Mouse (Mus musculus) CD4-positive helper T cell, adult 2 months (primary cell): ENCODE results near the gene Glud1.
"Not testable (repeated sequence)": the region's sequence is repeated elsewhere in the genome, so short reads cannot be mapped to it uniquely, and the experiment has no call there.

Experiments used
- DNase-seq: peaks from one replicate; pipeline ENCODE4 v3.0.0-alpha.2; 2012; ENCODE audit warnings: low read depth, missing footprints, low spot score

Gene Glud1

GRCm38 (mm10) chr14:34352523-34352922, 42.0 kb downstream of the Glud1 start:
- DNase-seq: no peak

GRCm38 (mm10) chr14:34353326-34353725, 42.8 kb downstream of the Glud1 start:
- no peak for DNase-seq

GRCm38 (mm10) chr14:34354456-34354855, 43.9 kb downstream of the Glud1 start:
- DNase-seq: no peak

- DNase-seq: no peak
These were observed 44.8 kb downstream of the Glud1 start, which contains the start of gene Fam25c for GRCm38 (mm10) chr14:34355301-34355700. TSS of gene Fam25c (minus strand) at chr14:34355433.

GRCm38 (mm10) chr14:34357671-34358455, 47.3 kb downstream of the Glud1 start:
- no peak for DNase-seq

- no peak for DNase-seq
These were observed 49.2 kb downstream of the Glud1 start for GRCm38 (mm10) chr14:34359676-34360244.

- no peak for DNase-seq
These were observed 49.7 kb downstream of the Glud1 start for GRCm38 (mm10) chr14:34360251-34360650.

GRCm38 (mm10) chr14:34362135-34362534, 51.6 kb downstream of the Glud1 start:
- DNase-seq: peak; percentile 17

- DNase-seq: peak; percentile 58
These were observed 52.4 kb downstream of the Glud1 start for GRCm38 (mm10) chr14:34362726-34363445.

- peak; percentile 73 for DNase-seq
These were observed 53.1 kb downstream of the Glud1 start for GRCm38 (mm10) chr14:34363490-34364253.

- DNase-seq: not testable (repeated sequence)
These were observed 54.0 kb downstream of the Glud1 start for GRCm38 (mm10) chr14:34364254-34365146.

- no peak for DNase-seq
These were observed 54.6 kb downstream of the Glud1 start for GRCm38 (mm10) chr14:34365147-34365507.

GRCm38 (mm10) chr14:34370203-34370602, 59.7 kb downstream of the Glud1 start:
- no peak for DNase-seq

GRCm38 (mm10) chr14:34370921-34371320, 60.4 kb downstream of the Glud1 start:
- no peak for DNase-seq

GRCm38 (mm10) chr14:34371763-34372162, 61.2 kb downstream of the Glud1 start:
- DNase-seq: no peak

- no peak for DNase-seq
These were observed 62.1 kb downstream of the Glud1 start for GRCm38 (mm10) chr14:34372646-34373045.

- no peak for DNase-seq
These were observed 63.1 kb downstream of the Glud1 start for GRCm38 (mm10) chr14:34373581-34373980.

- no peak for DNase-seq
These were observed 64.0 kb downstream of the Glud1 start, which contains the start of gene Sncg for GRCm38 (mm10) chr14:34374577-34374976. TSS of gene Sncg (minus strand) at chr14:34374789.

GRCm38 (mm10) chr14:34375415-34375904, 64.9 kb downstream of the Glud1 start, which contains the start of gene Mmrn2:
TSS of gene Mmrn2 (plus strand) at chr14:34375465.
- no peak for DNase-seq

GRCm38 (mm10) chr14:34375941-34376340, 65.4 kb downstream of the Glud1 start:
- DNase-seq: no peak
